Mouse (Mus musculus): ENCODE results near the gene Foxe3. TPM values are rescaled to one million over a fixed set of nuclear protein-coding genes. Genes with fewer than 3 reads are reported as not detected.
A peak's percentile ranks its signal among the peaks of the same experiment; 100 is the strongest.

Foxe3 gene
- total RNA-seq, 2 experiments from 2014 or later, result not detected

DNA sequence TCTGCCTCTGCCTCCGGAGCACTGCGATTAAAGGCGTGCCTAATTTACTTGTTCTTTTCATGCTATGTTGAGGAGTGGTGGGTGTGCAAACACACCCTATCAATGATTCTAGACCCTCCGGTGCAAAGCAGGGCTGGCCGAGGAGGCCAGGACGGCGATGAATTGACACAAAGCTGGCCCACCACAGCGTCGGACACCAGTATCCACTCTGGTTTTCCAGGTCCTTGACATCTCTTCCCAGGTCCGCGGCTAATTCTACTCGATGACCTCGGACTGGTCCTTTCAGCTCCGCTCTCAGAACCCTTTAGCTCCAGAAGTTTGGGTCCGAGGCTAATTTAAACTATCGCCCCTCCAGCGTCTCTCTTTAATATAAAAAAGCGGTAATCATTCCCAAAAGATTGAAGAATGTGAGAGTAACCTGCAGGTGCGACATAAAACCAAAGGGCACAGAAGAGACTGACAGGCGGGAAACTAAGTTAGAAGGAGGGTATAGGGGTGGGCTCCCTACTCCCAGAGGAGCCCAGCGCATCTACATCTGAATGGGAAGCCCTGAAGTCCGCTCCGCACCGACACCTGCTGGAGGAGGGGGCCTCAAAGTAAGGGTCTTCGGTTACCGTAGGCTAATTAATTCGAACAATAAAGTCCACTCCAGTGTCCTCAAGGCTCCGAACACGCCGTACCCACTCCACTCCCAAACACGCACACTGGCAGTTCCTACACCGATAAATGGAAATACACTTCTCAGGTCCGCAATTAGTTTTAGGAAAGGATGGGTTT is 24.8 kb downstream of the Foxe3 start:
- intact Hi-C loops (cut with DNase I), result loop anchor here (5.0 kb wide), 1 partner anchor 156 kb away; the partner anchor contains the start of gene Tal1
- DNase-seq (ENCODE audit: low spot score in 2 of 2), result no peak

- no peak for DNase-seq (ENCODE audit: low spot score in 2 of 2)
- intact Hi-C loops (cut with DNase I), result loop anchor here (5.0 kb wide), 1 partner anchor 157 kb away; the partner anchor contains the start of gene Tal1
Measured at GRCm38 (mm10) chr4:114899885-114900284, 25.9 kb downstream of the Foxe3 start.

DNA sequence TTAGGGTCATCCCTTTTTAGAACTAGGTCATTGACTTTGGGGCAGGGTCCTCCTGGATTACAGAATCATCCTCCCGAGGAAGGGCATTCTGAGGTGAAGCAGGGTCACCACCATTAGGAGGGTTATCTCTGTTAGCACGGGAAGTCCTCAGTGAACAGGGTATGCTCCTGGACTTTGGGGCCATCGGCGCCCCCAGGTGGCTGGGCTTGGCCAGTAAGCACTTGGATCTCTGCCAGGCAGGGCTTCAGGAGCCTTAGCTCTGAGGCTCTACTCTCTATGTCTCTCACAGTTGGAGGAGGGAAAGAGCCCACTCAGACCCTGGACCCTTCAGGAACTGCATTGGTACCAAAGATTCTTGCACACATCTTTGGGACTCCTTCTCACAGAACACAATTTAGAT is 28.0 kb downstream of the Foxe3 start:
- DNase-seq (ENCODE audit: low spot score in 2 of 2), result peak in 1 of 2 experiments; percentile 20
- intact Hi-C loops (cut with DNase I), result no loop called here

- no peak for DNase-seq (ENCODE audit: low spot score in 2 of 2)
- intact Hi-C loops (cut with DNase I), result no loop called here
Measured at GRCm38 (mm10) chr4:114882232-114882631, 43.6 kb downstream of the Foxe3 start.

- no peak for DNase-seq (ENCODE audit: low spot score in 2 of 2)
- intact Hi-C loops (cut with DNase I), result no loop called here
Measured at GRCm38 (mm10) chr4:114876441-114876972, 49.3 kb downstream of the Foxe3 start.

Other genes starting within 250 kb of the Foxe3 start
- not detected for gene Gm12830, start 104.3 kb downstream of the Foxe3 start, total RNA-seq (2021)
- gene Foxd2, start 17.1 kb downstream of the Foxe3 start, total RNA-seq (2021), result under 1 TPM; 0.30 to 0.48 TPM
- gene Cmpk1, start 61.2 kb upstream of the Foxe3 start, total RNA-seq (2021), result 100 to 1,000 TPM; 115 to 122 TPM
- gene Stil, start 74.1 kb upstream of the Foxe3 start, total RNA-seq (2021), result under 1 TPM; 0.40 to 0.57 TPM
- gene Tal1, start 130.4 kb upstream of the Foxe3 start, total RNA-seq (2021), result 1 to 10 TPM; 2.3 to 2.7 TPM
- gene Pdzk1ip1, start 162.7 kb upstream of the Foxe3 start, total RNA-seq (2021), result under 1 TPM in 1 of 2 experiments, not detected in 1; 0.44 TPM
- 10 to 100 TPM; 15.1 to 16.1 TPM for gene Cyp4x1, start 208.3 kb upstream of the Foxe3 start, total RNA-seq (2021)

All from left cerebral cortex, postnatal 14 days (tissue).